Mouse (Mus musculus): ENCODE results near the gene Sap30bp.

- no peak for TF ChIP-seq POLR2A (IDR thresholded peaks at IDR 0.05; ENCODE audit: insufficient read depth, low read depth, low read length)
- no peak for TF ChIP-seq CTCF (IDR thresholded peaks at IDR 0.05; ENCODE audit: insufficient read depth, low read depth, low read length)
Measured at GRCm38 (mm10) chr11:116014821-116015220, 81.7 kb downstream of the Sap30bp start.

Measured in olfactory bulb, adult 2 months (tissue).